Mouse (Mus musculus) embryo, embryonic 9.5 days (tissue): ENCODE measurements around the gene Pax3.

Experiments used
- DNase-seq: peaks from one replicate; pipeline ENCODE4 v3.0.0-alpha.2; 2017; ENCODE audit errors: extremely low spot score

Gene Pax3

DNA sequence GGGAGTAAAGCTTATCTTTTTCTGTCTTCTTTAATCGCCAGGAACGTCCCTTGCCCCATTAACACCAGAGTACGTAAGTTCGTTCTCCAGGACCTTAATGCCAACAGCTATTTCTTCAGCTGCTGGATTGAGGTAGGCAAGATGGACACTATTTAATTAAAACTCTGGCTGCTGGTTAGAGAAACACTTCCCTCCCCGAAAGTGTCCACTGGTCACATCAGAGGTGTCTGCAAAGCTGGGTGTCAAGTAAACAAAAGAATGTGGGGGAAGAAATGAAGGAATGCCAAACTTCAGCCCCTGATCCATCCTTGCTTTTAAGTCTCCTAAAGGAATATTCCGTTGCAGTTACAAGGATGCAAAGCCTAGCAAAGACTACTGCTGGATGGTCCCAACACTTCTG lies 24.6 kb downstream of the Pax3 start:
- DNase-seq = no peak

DNA sequence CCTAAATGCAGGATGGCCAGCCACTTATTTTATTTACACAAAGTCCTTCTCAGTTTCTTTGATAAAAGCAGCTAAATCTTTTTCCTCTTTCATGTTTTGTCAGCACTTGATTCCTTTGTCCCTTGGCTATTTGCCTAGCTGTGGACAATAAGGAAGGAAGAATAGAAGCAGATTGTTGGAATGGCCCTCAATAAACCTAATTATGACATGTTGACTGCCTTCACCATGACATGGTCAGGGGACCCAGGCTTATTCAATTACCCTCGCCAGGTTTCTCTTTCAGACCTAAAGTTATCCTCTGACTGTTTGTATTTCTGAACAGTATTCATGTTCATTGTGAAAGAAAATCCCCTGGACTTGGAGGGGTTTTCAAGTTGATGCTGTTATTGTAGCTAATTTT lies 25.3 kb downstream of the Pax3 start:
- no peak for DNase-seq

DNA sequence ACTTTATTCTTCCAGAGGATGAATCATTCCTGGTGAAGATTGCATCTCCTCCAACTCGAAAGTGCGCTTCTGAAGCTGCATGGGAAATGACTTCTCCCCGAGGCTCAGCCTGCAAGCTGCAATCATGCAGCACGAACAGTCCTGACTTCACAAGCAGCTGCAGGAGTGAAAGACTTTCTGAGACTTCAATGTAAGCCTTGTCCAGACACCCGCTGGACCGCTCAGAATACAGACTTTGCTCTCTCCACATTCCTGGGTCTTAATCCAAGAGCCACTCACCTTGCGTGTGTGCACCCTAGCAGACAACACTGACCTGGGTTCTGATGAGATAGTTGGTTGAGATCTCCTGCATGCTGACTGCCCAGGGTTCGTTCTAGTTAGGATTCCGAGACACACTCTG lies 26.2 kb downstream of the Pax3 start:
- no peak for DNase-seq

DNA sequence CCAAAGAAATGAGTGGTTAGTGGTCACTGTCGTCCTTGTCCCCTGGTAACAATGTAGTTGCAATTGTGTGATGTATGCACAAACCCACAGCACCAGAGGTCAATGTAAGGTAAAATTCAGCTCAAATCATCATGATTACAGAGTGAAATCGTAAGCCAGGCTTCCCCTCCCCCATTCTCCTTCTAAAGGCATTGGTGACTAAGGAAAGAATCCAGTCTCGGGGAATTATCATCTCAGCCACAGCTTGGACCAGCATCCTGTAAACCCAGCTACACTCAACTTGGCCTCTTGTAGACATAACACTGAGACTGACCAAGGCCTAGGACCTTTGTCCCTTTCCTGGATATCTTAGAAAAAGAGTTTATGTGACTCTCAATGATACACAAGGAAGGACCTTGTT lies 28.1 kb downstream of the Pax3 start:
- DNase-seq = no peak

DNA sequence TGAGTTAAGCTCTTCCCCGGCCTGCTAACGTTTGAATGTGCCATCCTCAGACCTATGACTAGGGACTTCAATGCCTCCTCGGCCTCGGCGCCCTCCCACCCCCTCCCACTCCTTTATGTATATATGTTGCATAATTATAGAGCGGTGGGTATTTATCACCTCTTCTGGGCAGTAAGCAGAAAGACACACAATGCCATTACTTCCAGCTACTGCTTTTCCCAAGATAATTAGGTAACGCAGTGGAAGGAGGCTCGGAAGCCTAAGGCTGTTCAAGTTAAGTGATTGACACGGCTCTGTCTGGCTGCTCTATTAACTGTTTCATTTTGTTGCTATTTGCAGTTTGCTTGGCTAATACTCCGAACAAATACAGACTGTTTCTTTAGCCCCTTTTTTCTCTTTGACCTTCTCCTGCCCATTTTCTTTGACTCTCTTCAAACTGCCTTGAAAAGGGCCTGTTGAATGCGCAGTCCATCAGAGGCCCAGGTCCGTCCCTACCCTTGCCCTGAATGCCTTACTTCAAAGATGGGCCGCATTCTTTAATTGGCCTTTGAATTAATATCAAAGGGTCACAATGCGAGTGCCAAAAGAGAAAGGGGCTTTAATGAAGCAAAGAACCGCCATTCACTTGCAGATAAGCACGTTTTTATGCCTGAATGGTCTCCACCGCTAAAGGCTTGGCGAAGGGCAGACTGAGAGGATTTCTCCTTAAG lies 29.2 kb downstream of the Pax3 start:
- peak; percentile 69 for DNase-seq

DNA sequence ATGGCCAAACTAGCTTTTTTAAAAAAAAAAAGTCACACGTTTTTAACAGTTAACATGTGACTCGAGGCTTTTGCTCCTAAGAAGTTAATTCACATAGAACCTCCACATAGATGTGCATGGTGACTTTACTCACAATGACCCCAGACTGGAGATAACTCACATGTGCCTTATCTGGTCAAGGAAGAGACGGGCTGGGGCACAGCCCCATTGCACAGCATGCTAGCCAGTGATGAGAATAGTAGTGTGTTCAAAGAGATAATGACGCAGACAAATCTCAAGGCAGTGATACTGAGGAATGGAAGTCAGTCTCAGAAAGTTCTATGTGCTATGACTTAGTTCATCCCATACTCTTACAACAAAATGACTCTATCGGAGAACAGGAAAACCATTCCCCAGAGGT lies 35.2 kb downstream of the Pax3 start:
- DNase-seq = no peak

DNA sequence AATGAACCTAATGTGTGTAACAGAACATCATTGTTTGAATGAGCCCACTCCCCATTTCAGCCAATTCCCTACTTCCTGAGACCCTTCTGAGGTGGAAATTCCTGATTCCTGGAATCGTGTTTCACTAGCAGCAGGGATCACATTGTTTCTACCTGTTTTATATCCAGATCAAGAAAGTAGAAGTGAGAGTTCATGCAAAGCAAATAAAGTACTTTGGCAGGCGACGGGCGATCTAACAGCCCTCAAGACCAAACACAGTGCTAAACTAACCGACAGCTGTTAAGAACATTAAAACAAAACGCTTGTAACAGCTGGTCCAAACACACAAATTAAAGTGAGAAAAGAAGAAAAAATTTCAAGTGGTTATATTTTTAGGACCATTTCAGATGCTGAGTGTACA lies 39.0 kb downstream of the Pax3 start:
- no peak for DNase-seq

DNA sequence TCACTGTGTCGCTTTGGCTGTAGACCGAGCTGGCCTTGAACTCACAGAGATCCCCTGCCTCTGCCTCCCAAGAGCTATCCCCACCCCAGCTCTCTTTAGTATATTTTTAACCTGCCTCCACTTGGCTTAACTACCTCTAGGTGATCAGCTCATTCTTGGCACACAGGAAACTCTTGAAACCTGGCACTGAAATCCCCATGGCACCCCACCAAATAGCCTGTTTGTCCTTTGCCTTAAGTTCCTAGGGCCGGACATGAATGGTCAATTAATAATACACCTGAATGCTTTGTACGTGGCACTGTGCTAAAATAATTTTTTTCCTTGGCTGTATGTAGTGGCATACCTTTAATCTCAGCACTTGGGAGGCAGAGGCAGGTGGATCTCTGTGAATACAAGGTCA lies 41.1 kb downstream of the Pax3 start:
- DNase-seq = no peak

DNA sequence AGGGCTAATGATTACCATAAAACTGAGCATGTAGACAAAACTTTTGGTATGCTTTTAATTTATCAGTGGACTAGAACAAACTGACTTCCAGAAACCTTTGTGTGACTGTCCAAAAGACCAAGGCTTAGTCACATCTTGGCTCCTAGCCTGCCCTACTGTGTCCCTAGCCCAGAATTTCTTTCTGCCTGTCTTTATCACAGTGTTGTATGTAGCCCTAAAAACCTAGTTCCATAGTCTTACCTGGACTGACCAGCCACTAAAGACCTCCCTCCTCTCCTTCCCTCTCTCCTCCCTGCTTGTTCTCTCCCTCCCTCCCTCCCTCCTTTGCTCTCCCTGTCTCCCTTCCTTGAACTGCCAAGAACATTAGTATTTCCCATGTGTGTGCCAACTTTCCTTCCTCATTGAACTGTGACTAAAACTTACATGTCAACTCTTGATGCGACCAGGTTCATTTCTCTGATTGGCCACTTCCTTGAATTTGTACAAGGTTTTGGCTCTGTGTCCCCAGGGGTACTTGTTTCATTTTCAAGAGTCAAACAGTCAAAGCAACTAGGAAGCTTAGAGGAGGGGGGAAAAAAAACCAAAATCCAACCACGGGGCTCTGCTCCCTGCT lies 48.8 kb downstream of the Pax3 start:
- no peak for DNase-seq

DNA sequence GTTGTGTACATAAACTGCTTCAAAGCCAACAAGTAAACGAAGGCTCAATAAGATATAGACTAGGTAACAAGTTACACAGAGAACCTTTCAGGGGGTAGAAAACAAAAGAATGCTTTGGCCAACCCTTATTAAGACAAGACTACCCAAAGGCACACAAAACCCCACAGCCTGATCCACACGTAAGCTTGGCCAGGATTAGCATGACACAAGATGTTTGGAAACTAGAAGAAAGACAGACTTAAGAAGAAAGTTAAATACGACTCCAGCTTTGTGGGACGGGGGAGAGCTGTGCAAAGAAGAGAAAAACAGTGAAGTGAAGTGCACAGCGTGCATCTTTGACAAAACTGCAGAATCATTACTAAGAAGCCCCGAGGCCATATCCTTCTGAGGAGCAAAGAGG lies 53.5 kb downstream of the Pax3 start:
- no peak for DNase-seq

DNA sequence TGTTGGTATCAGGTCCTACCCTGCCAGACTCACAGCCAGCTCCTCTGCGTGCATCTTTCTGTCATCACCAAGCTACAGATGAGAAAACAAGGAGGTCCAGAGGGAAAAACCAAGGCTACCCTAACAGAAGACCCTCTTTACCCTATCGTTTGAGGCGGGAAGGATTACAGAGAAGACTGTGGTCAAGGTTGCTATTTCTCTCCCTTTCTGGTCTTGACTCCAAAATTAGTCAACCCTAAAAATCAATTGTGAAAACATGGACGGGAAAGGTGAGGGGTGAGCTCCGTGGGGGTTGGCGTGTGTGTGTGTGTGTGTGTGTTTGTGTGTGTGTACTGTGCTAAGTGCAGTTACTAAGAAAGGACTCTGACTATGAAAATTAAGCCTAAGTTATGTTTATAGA lies 54.0 kb downstream of the Pax3 start:
- DNase-seq = peak; percentile 27

DNA sequence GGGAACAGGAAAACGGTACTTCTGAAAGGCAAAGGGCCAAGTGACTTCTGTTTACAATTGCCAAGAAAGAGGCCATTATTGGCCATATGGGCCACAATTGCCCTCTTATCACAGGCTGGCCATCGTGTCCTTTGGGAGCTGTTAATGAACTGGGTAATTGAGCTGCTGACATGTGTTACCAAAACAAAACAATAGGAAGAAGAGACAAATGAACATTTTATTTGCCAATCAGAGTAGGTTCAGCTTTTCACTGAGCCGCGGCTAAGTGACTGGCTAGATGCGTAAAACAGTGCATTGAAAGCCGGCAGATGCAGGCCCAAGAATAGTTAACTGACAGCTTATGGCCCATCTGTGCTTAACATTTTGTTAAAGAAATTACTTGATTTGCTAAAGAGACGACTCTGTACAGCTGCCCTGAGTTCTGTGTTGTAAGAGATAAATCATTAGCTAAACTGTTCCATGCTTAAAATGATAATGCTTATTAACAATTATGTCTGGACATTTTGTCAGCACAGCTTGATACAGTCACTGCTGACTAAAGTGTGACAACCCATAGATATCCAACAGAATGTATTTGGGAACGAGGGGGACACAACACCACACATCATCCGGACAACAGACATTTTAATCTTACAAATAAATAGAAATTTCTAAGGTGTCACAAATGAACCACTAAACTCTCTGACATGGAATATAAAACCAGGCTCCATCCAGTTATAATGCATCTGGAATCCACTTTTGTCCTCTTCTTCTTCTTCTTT lies 55.0 kb downstream of the Pax3 start:
- peak; percentile 67 for DNase-seq

DNA sequence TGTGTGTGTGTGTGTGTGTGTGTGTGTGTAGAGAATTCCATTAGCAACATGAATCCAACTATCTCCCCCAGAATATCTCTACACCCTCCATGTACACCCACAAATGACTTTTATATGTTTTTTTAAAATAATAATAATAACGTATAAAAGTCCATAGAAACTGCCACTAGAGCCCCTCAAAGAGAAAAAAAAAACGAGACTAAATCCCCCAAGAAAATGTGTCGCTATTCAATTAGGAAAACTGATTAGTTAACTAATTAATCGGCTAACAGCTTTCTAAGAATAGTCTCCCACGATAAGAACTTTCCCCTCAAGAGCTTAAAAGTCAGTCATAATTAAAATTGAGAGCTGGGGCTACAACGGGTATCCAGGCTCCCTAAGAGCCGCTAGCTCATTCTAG lies 55.6 kb downstream of the Pax3 start:
- DNase-seq = no peak

DNA sequence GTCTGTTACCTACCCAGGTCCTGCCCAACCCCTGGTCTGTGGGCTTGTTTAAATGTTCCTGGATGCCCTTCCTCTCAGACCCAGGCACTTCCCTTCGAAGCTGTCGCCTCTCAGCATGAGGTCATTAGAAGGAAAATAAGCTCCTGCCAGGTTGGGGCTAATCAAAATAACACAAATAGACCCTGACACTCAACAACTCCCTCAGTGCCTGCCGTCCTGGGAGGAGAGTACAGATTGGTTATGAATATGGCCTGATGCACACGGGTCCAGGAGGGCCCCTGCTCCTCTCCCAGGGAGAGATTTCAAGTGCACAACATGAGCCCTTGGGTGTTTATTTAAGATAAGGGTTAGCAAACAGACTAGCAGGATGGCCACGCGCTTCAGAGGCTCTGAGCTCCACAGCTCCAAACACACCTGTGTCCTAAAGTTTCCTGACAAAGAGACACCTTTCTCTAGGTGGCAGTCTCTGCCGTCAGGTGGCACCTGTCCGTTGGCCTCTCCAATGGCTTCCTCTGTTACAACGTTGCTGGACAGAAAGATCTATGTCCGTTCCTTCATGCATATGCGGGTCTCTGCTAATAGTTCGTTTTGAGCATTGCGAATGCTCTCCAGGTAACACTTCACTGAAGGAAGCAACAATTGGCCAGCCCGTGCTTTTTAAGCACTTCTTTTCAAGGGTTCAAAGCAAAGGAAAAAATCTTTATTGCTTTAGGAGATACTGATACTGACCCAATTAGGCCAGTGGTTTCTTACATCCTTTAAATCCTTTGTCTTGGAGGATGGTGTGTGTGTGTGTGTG lies 56.2 kb downstream of the Pax3 start:
- DNase-seq = peak; percentile 63

DNA sequence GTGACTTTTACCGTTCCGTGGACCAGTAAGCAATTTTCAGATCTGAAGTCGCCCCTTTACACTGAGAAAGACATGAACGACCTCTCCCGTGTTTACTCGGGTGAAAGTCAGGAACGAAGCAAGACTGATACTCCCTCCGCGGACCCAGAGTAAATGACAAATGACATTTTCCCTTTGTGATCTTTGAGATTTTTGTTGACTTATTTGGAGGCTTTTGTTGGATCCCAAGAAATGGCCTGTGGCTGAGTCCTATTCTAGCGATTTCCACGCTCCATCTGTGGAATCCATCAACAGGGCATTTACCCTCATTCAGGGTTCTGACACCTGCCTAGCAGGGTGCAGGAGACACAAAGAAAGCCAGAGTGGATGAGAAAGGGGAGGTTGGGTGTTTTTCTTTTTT lies 57.6 kb downstream of the Pax3 start:
- peak; percentile 62 for DNase-seq

DNA sequence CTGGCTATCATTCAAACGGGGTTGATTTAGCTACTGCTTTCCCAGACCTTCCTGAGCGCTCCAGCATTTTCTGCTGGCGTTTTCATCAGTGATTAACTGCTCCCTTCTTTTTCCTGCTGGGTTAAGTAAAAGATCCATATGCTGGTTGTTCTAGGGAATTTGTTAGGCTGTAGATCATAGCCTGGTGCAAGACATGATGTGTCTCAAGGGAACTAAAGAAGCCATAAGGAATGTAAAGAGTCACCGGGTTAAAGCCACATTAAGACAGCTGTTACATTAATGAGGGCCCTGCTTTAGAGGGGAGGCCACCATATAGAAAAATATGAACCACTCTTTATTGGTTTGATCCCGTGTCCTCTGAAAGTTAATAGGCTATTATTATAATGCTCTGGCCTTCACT lies 67.7 kb downstream of the Pax3 start:
- no peak for DNase-seq

DNA sequence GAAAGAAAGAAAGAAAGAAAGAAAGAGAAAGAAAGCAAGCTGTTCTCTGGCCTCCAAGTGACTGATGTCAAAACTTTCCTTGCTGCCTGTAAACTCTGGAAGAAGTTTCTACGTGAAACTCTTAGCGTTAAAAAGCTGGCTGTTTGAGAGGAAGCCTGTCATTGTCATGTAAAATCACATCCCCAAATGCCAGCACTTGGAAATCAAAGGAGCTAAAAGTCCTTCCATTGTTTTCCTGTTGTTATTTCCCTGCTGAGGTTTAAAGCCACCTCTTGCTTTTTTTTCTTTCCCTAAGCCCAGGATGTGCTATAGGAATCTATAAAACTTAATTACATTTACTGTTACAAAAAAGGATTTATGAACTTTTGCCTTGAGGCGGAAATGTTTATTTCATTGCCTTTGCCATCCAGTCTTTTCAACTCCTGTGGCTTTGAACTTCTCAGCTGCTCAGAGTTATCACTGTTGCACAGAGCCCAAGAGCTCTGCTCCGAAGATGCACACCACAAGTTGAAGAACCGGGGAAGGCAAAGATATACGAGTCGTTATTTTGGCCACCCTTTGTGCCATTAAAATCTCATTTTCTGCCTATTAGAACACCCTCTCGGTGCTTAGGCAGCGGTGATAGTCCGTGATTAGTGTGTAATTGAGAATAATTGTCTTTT lies 76.9 kb downstream of the Pax3 start:
- no peak for DNase-seq

DNA sequence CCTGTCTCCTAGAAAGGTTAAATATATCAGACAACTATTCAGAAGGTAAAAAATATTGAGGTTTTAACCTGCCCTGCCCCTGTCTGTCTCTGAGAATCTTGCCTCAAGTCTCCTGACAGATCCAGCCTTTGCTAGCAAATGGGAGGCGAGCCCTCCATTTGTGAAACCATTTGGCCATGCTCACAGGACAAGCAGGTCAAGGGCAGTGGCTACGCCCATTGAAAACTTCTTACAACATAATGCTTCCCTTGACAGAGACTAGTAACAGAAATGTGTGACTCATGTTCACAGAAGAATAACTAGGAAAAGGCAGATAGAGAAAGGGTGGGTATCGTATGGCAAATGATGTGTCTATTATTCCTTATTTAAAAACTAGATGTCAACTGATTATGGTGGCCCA lies 80.9 kb downstream of the Pax3 start:
- DNase-seq = no peak

DNA sequence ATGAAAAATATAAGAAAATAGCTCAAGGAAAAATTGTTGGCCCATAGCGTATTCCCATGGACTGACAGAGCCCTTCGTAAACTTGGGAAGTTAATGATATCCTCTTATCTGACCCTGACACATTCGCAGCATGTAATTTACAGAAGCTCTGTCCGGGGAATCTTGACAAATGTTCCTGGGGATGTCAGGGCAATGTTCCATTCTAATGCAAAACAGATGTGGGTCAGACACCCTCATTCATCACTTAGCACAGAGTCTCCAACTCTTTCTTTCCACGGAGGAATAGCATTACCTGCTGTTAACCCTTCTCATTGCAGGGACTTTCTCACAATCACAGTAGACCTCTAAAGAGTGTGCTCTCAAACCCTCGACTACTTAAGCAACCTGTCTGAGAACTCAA lies 86.6 kb downstream of the Pax3 start:
- peak; percentile 47 for DNase-seq

DNA sequence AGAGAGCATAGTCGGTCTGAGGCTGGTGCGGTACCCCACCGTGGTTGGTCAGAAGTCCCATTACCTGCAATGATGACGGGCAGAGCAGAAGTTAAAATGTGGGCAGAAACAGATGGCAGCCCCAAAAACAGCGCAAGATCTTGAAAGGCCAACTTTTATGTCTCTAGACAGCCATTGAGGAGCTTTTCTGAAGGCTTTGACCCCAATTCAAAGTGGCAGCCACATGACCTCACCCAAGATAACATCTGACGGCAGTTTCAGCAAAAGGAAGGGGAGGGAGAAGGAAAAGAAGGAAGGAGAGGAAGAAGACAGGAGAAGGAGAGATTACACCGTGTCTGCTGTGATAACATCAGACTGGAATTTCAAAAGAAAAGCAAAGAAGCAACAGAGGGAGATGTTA lies 93.4 kb downstream of the Pax3 start:
- DNase-seq = no peak

DNA sequence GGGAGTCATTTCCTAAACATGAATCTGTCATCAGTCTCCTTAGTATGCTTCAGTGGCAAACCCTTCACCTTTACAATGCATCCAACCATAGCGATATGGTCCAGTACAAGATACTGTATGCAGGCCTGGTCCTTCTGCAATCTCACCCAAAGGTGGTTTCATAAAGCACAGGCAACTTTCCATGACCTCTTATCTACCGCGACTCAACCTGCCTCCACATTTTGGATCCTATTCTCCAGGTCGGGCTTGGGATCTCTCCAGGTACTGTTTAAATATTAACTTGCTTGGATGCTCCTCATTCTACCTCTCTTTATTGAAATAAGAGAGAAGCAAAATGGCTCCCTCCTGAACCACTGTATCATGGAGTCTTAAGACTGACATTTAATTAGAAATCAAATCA lies 103.3 kb downstream of the Pax3 start:
- DNase-seq = no peak

DNA sequence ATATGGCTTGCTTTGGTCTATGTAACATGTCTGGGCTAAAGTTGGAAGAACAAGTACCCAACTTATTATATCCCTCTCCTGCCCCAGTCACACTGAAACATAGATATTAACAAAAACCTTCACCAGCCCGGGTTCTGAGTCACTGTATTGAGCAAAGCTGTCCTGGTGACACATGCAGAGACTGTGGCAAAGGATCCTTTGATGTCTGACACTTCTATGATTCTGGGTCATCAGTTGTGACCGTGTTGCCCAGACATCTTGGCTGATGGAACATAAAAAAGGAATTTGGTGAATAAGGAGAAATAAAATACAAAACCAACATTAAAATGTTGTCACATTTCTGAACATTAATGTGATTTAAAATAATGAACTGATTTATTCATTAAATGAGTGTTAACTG lies 108.3 kb downstream of the Pax3 start:
- no peak for DNase-seq
